Mouse (Mus musculus) mature B cell (primary cell): Measurements from ENCODE around the gene Colgalt1.

Source experiments
- in situ Hi-C: fragments of 300-500 bp; cut with MboI; formaldehyde crosslinking; loops from 2 replicates; pipeline ENCODE4 v1.14.3; 2019

The Colgalt1 gene

GRCm38 (mm10) chr8:71610822-71611651 lies at the start of gene Colgalt1:
TSS of gene Colgalt1 (plus strand) at chr8:71610998.
- in situ Hi-C loops = no loop called here

- in situ Hi-C loops = loop anchor here (5.0 kb wide), 1 partner anchor 71 kb away; no protein-coding TSS in a partner anchor
Observed at GRCm38 (mm10) chr8:71561401-71561800, 49.4 kb upstream of the Colgalt1 start.

GRCm38 (mm10) chr8:71562751-71563150 lies 48.0 kb upstream of the Colgalt1 start:
- in situ Hi-C loops = loop anchor here (5.0 kb wide), 1 partner anchor 70 kb away; no protein-coding TSS in a partner anchor

- in situ Hi-C loops = loop anchor here (5.0 kb wide), 1 partner anchor 68 kb away; no protein-coding TSS in a partner anchor
Observed at GRCm38 (mm10) chr8:71563992-71564391, 46.8 kb upstream of the Colgalt1 start.

- in situ Hi-C loops = no loop called here
Observed at GRCm38 (mm10) chr8:71566501-71566900, 44.3 kb upstream of the Colgalt1 start, which contains the start of gene Nxnl1. TSS of gene Nxnl1 (minus strand) at chr8:71566601.

GRCm38 (mm10) chr8:71567587-71567986 lies 43.2 kb upstream of the Colgalt1 start:
- in situ Hi-C loops = no loop called here

GRCm38 (mm10) chr8:71568387-71568937 lies 42.3 kb upstream of the Colgalt1 start, which contains the start of gene Slc27a1:
TSS of gene Slc27a1 (plus strand) at chr8:71568882.
- in situ Hi-C loops = no loop called here

- in situ Hi-C loops = no loop called here
Observed at GRCm38 (mm10) chr8:71568941-71569340, 41.9 kb upstream of the Colgalt1 start.

- in situ Hi-C loops = no loop called here
Observed at GRCm38 (mm10) chr8:71569366-71570290, 41.2 kb upstream of the Colgalt1 start.

GRCm38 (mm10) chr8:71570291-71570954 lies 40.4 kb upstream of the Colgalt1 start:
- in situ Hi-C loops = no loop called here

GRCm38 (mm10) chr8:71572077-71572476 lies 38.7 kb upstream of the Colgalt1 start:
- in situ Hi-C loops = no loop called here

GRCm38 (mm10) chr8:71572847-71573633 lies 37.8 kb upstream of the Colgalt1 start:
- in situ Hi-C loops = no loop called here

- in situ Hi-C loops = no loop called here
Observed at GRCm38 (mm10) chr8:71574426-71574825, 36.4 kb upstream of the Colgalt1 start.

GRCm38 (mm10) chr8:71575020-71575419 lies 35.8 kb upstream of the Colgalt1 start:
- in situ Hi-C loops = no loop called here

GRCm38 (mm10) chr8:71577856-71578387 lies 32.9 kb upstream of the Colgalt1 start:
- in situ Hi-C loops = no loop called here

- in situ Hi-C loops = no loop called here
Observed at GRCm38 (mm10) chr8:71579009-71579408, 31.8 kb upstream of the Colgalt1 start.

GRCm38 (mm10) chr8:71579476-71579875 lies 31.3 kb upstream of the Colgalt1 start:
- in situ Hi-C loops = no loop called here

GRCm38 (mm10) chr8:71580201-71580600 lies 30.6 kb upstream of the Colgalt1 start:
- in situ Hi-C loops = no loop called here

GRCm38 (mm10) chr8:71586891-71587290 lies 23.9 kb upstream of the Colgalt1 start:
- in situ Hi-C loops = no loop called here

- in situ Hi-C loops = no loop called here
Observed at GRCm38 (mm10) chr8:71588762-71589161, 22.0 kb upstream of the Colgalt1 start.
